Mouse (Mus musculus): ENCODE results near the gene Gm36864. TPM values are rescaled to one million over a fixed set of nuclear protein-coding genes. Genes with fewer than 3 reads are reported as not detected.
A peak's percentile ranks its signal among the peaks of the same experiment; 100 is the strongest.
"Not testable (repeated sequence)": the region's sequence is repeated elsewhere in the genome, so short reads cannot be mapped to it uniquely, and the experiment has no call there.

Gene Gm36864
- polyA plus RNA-seq, 1 experiment: not detected

- H3K27ac ChIP-seq (ENCODE audit: control insufficient read depth, insufficient read depth, low read length): no peak overlapping the region
- H3K4me1 ChIP-seq (replicated peaks; ENCODE audit: control insufficient read depth, insufficient read depth, low read length): peaks cover 6% of the 10 kb centered on the region; the same call in 1 of the 2 replicates
- H3K4me3 ChIP-seq (ENCODE audit: control insufficient read depth, insufficient read depth, low read length): no peak overlapping the region
- DNase-seq: no peak
- TF ChIP-seq POLR2A (IDR thresholded peaks at IDR 0.05; ENCODE audit: control insufficient read depth, extremely low read depth, insufficient read depth, low read length, poor library complexity) (no peak), CTCF (IDR thresholded peaks at IDR 0.05; ENCODE audit: borderline replicate concordance, control insufficient read depth, extremely low read depth, insufficient read depth, low read length, poor library complexity) (no peak)
- 76% methylated on average over 1 of the region's 1 CpGs for WGBS
- peaks cover 3% of the 10 kb centered on the region; the same call in 1 of the 2 replicates for H3K36me3 ChIP-seq (ENCODE audit: control insufficient read depth, insufficient read depth, low read length)
- H3K27me3 ChIP-seq (ENCODE audit: control insufficient read depth, insufficient read depth, low read length): no peaks in the 10 kb centered on the region
These were observed 8.1 kb downstream of the Gm36864 start for GRCm38 (mm10) chr7:44244080-44244479.

- peak; percentile 54; the same call in 1 of the 2 replicates for TF ChIP-seq CTCF (IDR thresholded peaks at IDR 0.05; ENCODE audit: borderline replicate concordance, control insufficient read depth, extremely low read depth, insufficient read depth, low read length, poor library complexity)
- peak; percentile 77 for TF ChIP-seq POLR2A (IDR thresholded peaks at IDR 0.05; ENCODE audit: control insufficient read depth, extremely low read depth, insufficient read depth, low read length, poor library complexity)
- H3K4me3 ChIP-seq (ENCODE audit: control insufficient read depth, insufficient read depth, low read length): peak within 1 kb of the TSS; percentile 87
- peak within 1 kb of the TSS; percentile 42; the same call in 1 of the 2 replicates for H3K27ac ChIP-seq (ENCODE audit: control insufficient read depth, insufficient read depth, low read length)
- under 1% methylated on average over 62 of the region's 62 CpGs for WGBS
- peak; percentile 91 for DNase-seq
- H3K4me1 ChIP-seq (replicated peaks; ENCODE audit: control insufficient read depth, insufficient read depth, low read length): peaks cover 6% of the 10 kb centered on the region; the same call in 1 of the 2 replicates
- no peaks in the 10 kb centered on the region for H3K27me3 ChIP-seq (ENCODE audit: control insufficient read depth, insufficient read depth, low read length)
- peaks cover 10% of the 10 kb centered on the region; the same call in 1 of the 2 replicates for H3K36me3 ChIP-seq (ENCODE audit: control insufficient read depth, insufficient read depth, low read length)
These were observed 10.3 kb downstream of the Gm36864 start, which contains the start of the genes 1700028J19Rik and 2410002F23Rik for GRCm38 (mm10) chr7:44246055-44246983. Gene 1700028J19Rik, minus strand, starts transcription at chr7:44246695. Gene 2410002F23Rik, plus strand, starts transcription at chr7:44246722.

- TF ChIP-seq CTCF (IDR thresholded peaks at IDR 0.05; ENCODE audit: borderline replicate concordance, control insufficient read depth, extremely low read depth, insufficient read depth, low read length, poor library complexity) (no peak), POLR2A (IDR thresholded peaks at IDR 0.05; ENCODE audit: control insufficient read depth, extremely low read depth, insufficient read depth, low read length, poor library complexity) (no peak)
- peak overlapping the region; percentile 9; the same call in 1 of the 2 replicates for H3K27ac ChIP-seq (ENCODE audit: control insufficient read depth, insufficient read depth, low read length)
- peak; percentile 62 for DNase-seq
- WGBS: under 1% methylated on average over 23 of the region's 23 CpGs
- H3K4me3 ChIP-seq (ENCODE audit: control insufficient read depth, insufficient read depth, low read length): peak overlapping the region; percentile 87
- H3K36me3 ChIP-seq (ENCODE audit: control insufficient read depth, insufficient read depth, low read length): peaks cover 10% of the 10 kb centered on the region; the same call in 1 of the 2 replicates
- no peaks in the 10 kb centered on the region for H3K27me3 ChIP-seq (ENCODE audit: control insufficient read depth, insufficient read depth, low read length)
- peaks cover 6% of the 10 kb centered on the region; the same call in 1 of the 2 replicates for H3K4me1 ChIP-seq (replicated peaks; ENCODE audit: control insufficient read depth, insufficient read depth, low read length)
These were observed 11.1 kb downstream of the Gm36864 start for GRCm38 (mm10) chr7:44246984-44247470.

- no peaks in the 10 kb centered on the region for H3K27me3 ChIP-seq (ENCODE audit: control insufficient read depth, insufficient read depth, low read length)
- no peak for TF ChIP-seq CTCF (IDR thresholded peaks at IDR 0.05; ENCODE audit: borderline replicate concordance, control insufficient read depth, extremely low read depth, insufficient read depth, low read length, poor library complexity)
- TF ChIP-seq POLR2A (IDR thresholded peaks at IDR 0.05; ENCODE audit: control insufficient read depth, extremely low read depth, insufficient read depth, low read length, poor library complexity): no peak
- DNase-seq: no peak
- H3K4me3 ChIP-seq (ENCODE audit: control insufficient read depth, insufficient read depth, low read length): no peak overlapping the region
- peaks cover 14% of the 10 kb centered on the region; the same call in 1 of the 2 replicates for H3K36me3 ChIP-seq (ENCODE audit: control insufficient read depth, insufficient read depth, low read length)
- H3K4me1 ChIP-seq (replicated peaks; ENCODE audit: control insufficient read depth, insufficient read depth, low read length): peaks cover 6% of the 10 kb centered on the region; the same call in 1 of the 2 replicates
- H3K27ac ChIP-seq (ENCODE audit: control insufficient read depth, insufficient read depth, low read length): no peak overlapping the region
- 89% methylated on average over 2 of the region's 2 CpGs for WGBS
These were observed 12.0 kb downstream of the Gm36864 start for GRCm38 (mm10) chr7:44247971-44248370.

GRCm38 (mm10) chr7:44249248-44249647, 13.3 kb downstream of the Gm36864 start:
- no peak for DNase-seq
- Histone ChIP-seq H3K4me1 (replicated peaks; ENCODE audit: control insufficient read depth, insufficient read depth, low read length) (peaks cover 6% of the 10 kb centered on the region; the same call in 1 of the 2 replicates), H3K27me3 (ENCODE audit: control insufficient read depth, insufficient read depth, low read length) (no peaks in the 10 kb centered on the region), H3K36me3 (ENCODE audit: control insufficient read depth, insufficient read depth, low read length) (peaks cover 14% of the 10 kb centered on the region; the same call in 1 of the 2 replicates), H3K4me3 (ENCODE audit: control insufficient read depth, insufficient read depth, low read length) (no peak overlapping the region), H3K27ac (ENCODE audit: control insufficient read depth, insufficient read depth, low read length) (no peak overlapping the region)
- 97% methylated on average over 4 of the region's 4 CpGs for WGBS
- TF ChIP-seq POLR2A (IDR thresholded peaks at IDR 0.05; ENCODE audit: control insufficient read depth, extremely low read depth, insufficient read depth, low read length, poor library complexity): no peak
- TF ChIP-seq CTCF (IDR thresholded peaks at IDR 0.05; ENCODE audit: borderline replicate concordance, control insufficient read depth, extremely low read depth, insufficient read depth, low read length, poor library complexity): no peak

GRCm38 (mm10) chr7:44250732-44251275, 14.8 kb downstream of the Gm36864 start:
- H3K27me3 ChIP-seq (ENCODE audit: control insufficient read depth, insufficient read depth, low read length); DNase-seq; H3K27ac ChIP-seq (ENCODE audit: control insufficient read depth, insufficient read depth, low read length); H3K4me1 ChIP-seq (replicated peaks; ENCODE audit: control insufficient read depth, insufficient read depth, low read length); H3K4me3 ChIP-seq (ENCODE audit: control insufficient read depth, insufficient read depth, low read length): not testable (repeated sequence)
- WGBS: 96% methylated on average over 17 of the region's 17 CpGs
- peaks cover 14% of the 10 kb centered on the region; the same call in 1 of the 2 replicates for H3K36me3 ChIP-seq (ENCODE audit: control insufficient read depth, insufficient read depth, low read length)

Data from thymus, adult 2 months (tissue).